ENCODE assay signal across 7 mouse cellular contexts in genomic region chr1:35879388-35880093, GRCm38 (mm10).
DNase-seq lines count a peak whose midpoint lies in the region; ATAC-seq and TF ChIP-seq lines count a peak whose summit lies in the region.

No protein-coding gene starts in this region.

- H3K36me3 ChIP-seq in midbrain, embryonic 15.5 days (replicated peaks) = no peaks in the 10 kb centered on the region
- no peaks in the 10 kb centered on the region for H3K36me3 ChIP-seq in liver, postnatal 0 days (replicated peaks; ENCODE audit: insufficient read depth, low read length)

- no peak for TF ChIP-seq EP300 in liver, postnatal 0 days (IDR thresholded peaks at IDR 0.05; ENCODE audit: low read depth)

- WGBS in midbrain, embryonic 15.5 days = 59% methylated on average over 11 of the region's 11 CpGs
- 66% methylated on average over 11 of the region's 11 CpGs for WGBS in liver, postnatal 0 days (ENCODE audit: insufficient replicate concordance)

- H3K27me3 ChIP-seq in midbrain, embryonic 15.5 days (replicated peaks) = no peaks in the 10 kb centered on the region
- H3K27me3 ChIP-seq in liver, postnatal 0 days (ENCODE audit: insufficient read depth, low read length) = no peaks in the 10 kb centered on the region

- H3K9ac ChIP-seq in midbrain, embryonic 15.5 days = no peak overlapping the region
- no peak overlapping the region for H3K9ac ChIP-seq in liver, postnatal 0 days (replicated peaks)

- H3K9me3 ChIP-seq in midbrain, embryonic 15.5 days = no peaks in the 10 kb centered on the region
- no peaks in the 10 kb centered on the region for H3K9me3 ChIP-seq in liver, postnatal 0 days (ENCODE audit: low read length)

- peaks cover 8% of the 10 kb centered on the region; the same call in 1 of the 2 replicates for H3K4me1 ChIP-seq in midbrain, embryonic 15.5 days
- peaks cover 8% of the 10 kb centered on the region for H3K4me1 ChIP-seq in liver, postnatal 0 days (ENCODE audit: insufficient read depth)

- TF ChIP-seq CTCF in brain, embryonic 14.5 days (IDR thresholded peaks at IDR 0.05; ENCODE audit: borderline replicate concordance, extremely low read depth, insufficient read depth, insufficient read length) = 0 out of 2 replicates have a peak, but pooled peaks have one; percentile 1
- no peak for TF ChIP-seq CTCF in liver, postnatal 0 days (IDR thresholded peaks at IDR 0.05; ENCODE audit: low read depth)

- no peak overlapping the region for H3K4me3 ChIP-seq in midbrain, embryonic 15.5 days
- no peak overlapping the region for H3K4me3 ChIP-seq in liver, postnatal 0 days (ENCODE audit: low read depth, low read length)

- DNase-seq in brain, embryonic 14.5 days (ENCODE audit: low read depth) = peak; percentile 86
- DNase-seq in cerebellum, postnatal 14 days = peak; percentile 60 to 65
- DNase-seq in heart, adult 9 months (ENCODE audit: low spot score in 2 of 2) = peak; percentile 70 to 72
- DNase-seq in layer of hippocampus, postnatal 36 days = peak; percentile 83 to 86
- no peak for DNase-seq in liver, postnatal 0 days
- DNase-seq in kidney, postnatal 14 days = no peak

- no peak overlapping the region for H3K27ac ChIP-seq in midbrain, embryonic 15.5 days
- no peak overlapping the region for H3K27ac ChIP-seq in liver, postnatal 0 days (ENCODE audit: low read depth)

- no peak for TF ChIP-seq POLR2A in brain, embryonic 14.5 days (IDR thresholded peaks at IDR 0.05; ENCODE audit: borderline replicate concordance, extremely low read depth, insufficient read depth, insufficient read length, poor library complexity, severe bottlenecking)

- peak; percentile 62; the same call in 1 of the 2 replicates for ATAC-seq in midbrain, embryonic 15.5 days (replicated peaks)
- no peak for ATAC-seq in liver, postnatal 0 days

- no peak overlapping the region for H3K4me2 ChIP-seq in midbrain, embryonic 15.5 days
- no peak overlapping the region for H3K4me2 ChIP-seq in liver, postnatal 0 days (ENCODE audit: low read depth, low read length)

Comparison
In these comparisons a context has a peak if more than half of its experiments do, and no peak if none do; other contexts are left out.
1. DNase-seq: peak in brain, embryonic 14.5 days (single experiment), cerebellum, postnatal 14 days (2 of 2), heart, adult 9 months (2 of 2) and layer of hippocampus, postnatal 36 days (2 of 2); none in liver, postnatal 0 days (single experiment) and kidney, postnatal 14 days (single experiment).